Mouse (Mus musculus) heart, adult 2 months (tissue): ENCODE results near the gene Cdca4. TPM values are rescaled to one million over a fixed set of nuclear protein-coding genes. Genes with fewer than 3 reads are reported as not detected.

Source experiments
- DNase-seq, 2 experiments: peaks; one replicate each; pipeline ENCODE4 v3.0.0; 2021
- H3K27ac ChIP-seq: fragments of 200-600 bp; 2 replicates; pipeline ENCODE4 v1.8.1; 2022
- H3K27me3 ChIP-seq: fragments of 200-500 bp; 2 replicates; pipeline ENCODE4 v1.6.1; 2012; ENCODE audit warnings: mild to moderate bottlenecking, low read length, inconsistent platforms, mixed read lengths; ENCODE audit not compliant: control insufficient read depth, insufficient read depth
- H3K36me3 ChIP-seq: fragments of 200-500 bp; 2 replicates; pipeline ENCODE4 v1.6.1; 2012; ENCODE audit warnings: low read length, inconsistent platforms; ENCODE audit not compliant: control insufficient read depth, insufficient read depth
- H3K4me1 ChIP-seq: fragments of 200-500 bp; 2 replicates; pipeline ENCODE4 v1.6.1; 2011; ENCODE audit warnings: low read length; ENCODE audit not compliant: control insufficient read depth, insufficient read depth
- H3K4me3 ChIP-seq: fragments of 200-600 bp; 2 replicates; pipeline ENCODE4 v1.8.1; 2022
- H3K79me2 ChIP-seq: fragments of 200-500 bp; replicated peaks from 2 replicates; pipeline ENCODE4 v1.6.1; 2012; ENCODE audit warnings: mild to moderate bottlenecking, inconsistent platforms, low read length, moderate library complexity, mixed read lengths; ENCODE audit not compliant: control insufficient read depth, insufficient read depth
- H3K9ac ChIP-seq: fragments of 200-500 bp; 2 replicates; pipeline ENCODE4 v1.6.1; 2012; ENCODE audit warnings: low read depth, mild to moderate bottlenecking, control low read depth, inconsistent platforms, low read length, mixed read lengths
- CTCF ChIP-seq: fragments of 200-600 bp; IDR thresholded peaks from 2 replicates; pipeline ENCODE4 v1.8.1; 2022; ENCODE audit warnings: antibody characterized with exemption, mild to moderate bottlenecking, moderate library complexity
- EP300 ChIP-seq: fragments of 200-500 bp; IDR thresholded peaks from 2 replicates; pipeline ENCODE4 v1.6.1; 2011; ENCODE audit warnings: low read depth, low read length, control low read depth; ENCODE audit not compliant: insufficient read depth
- POLR2A ChIP-seq: fragments of 200-500 bp; IDR thresholded peaks from 2 replicates; pipeline ENCODE4 v1.6.1; 2011; ENCODE audit warnings: mild to moderate bottlenecking, low read depth, low read length, control low read depth; ENCODE audit not compliant: insufficient read depth
- WGBS: fragments of 180-500 bp; shearing (Covaris S2); methylation state at CpG from one replicate; pipeline ENCODE4 v1.1.7; 2018; 5-methylcytosine and 5-hydroxymethylcytosine counted together
- intact Hi-C: fragments of 180-260 bp; cut with DNase I; formaldehyde crosslinking; loops from one replicate; pipeline ENCODE4 v1.15.1; 2025
- polyA plus RNA-seq: library from polyadenylated mRNA; depleted of rRNA; stranded (reverse); fragments of >200 nt; gene quantifications from 2 replicates; pipeline ENCODE4 v1.2.3, GENCODE M21; 2012
- total RNA-seq, 2 experiments: library from RNA; stranded (reverse); gene quantifications; 2 replicates each; pipeline ENCODE4 v1.2.3; 2021

Gene Cdca4
- total and polyA plus RNA-seq, 3 experiments, result 5.3 to 7.6 (median 6.6) TPM

DNA sequence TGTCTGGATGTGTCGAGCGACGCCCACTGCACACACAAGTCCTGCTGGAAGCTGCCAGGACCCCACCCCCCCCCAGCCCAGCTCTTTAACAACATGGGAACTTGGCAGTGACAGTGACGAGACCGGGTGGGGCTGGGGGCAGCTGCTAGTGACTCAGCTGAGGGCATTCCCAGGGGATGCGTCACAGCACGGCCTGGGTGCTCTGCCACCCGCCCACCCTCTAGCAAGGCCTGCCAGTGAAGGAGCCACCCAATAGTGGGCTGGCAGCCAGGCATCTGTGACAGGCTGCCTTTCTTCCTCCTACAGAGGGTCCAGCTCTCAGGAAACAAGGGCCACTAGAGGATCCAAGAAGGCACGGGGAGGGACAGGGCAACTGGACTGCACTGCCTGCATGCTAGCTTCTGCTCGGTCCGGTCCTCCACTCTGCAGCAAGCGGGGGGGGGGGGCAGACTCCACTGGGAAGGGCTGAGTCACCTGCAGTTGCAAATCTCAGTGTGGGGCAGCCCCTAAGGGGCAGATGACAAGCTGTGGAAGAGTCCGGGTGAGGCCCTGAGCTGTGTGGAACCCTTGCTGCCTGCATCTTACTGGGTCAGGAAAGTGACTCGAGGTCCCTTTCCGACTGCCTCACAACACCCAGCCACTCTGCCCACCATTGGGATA lies 31.4 kb downstream of the Cdca4 start:
- Histone ChIP-seq H3K27ac (no peak overlapping the region; the same call in 1 of the 2 replicates), H3K79me2 (no peaks in the 10 kb centered on the region), H3K27me3 (peaks cover 2% of the 10 kb centered on the region; the same call in 1 of the 2 replicates), H3K36me3 (no peaks in the 10 kb centered on the region), H3K4me3 (no peak overlapping the region), H3K4me1 (peaks cover 11% of the 10 kb centered on the region), H3K9ac (0 out of 2 replicates have a peak overlapping the region, but pooled peaks have one; percentile 10)
- WGBS, result 36% methylated on average over 15 of the region's 15 CpGs
- DNase-seq, result peak; percentile 44 to 58
- TF ChIP-seq CTCF (no peak), EP300 (no peak), POLR2A (no peak)
- intact Hi-C loops, result no loop called here

DNA sequence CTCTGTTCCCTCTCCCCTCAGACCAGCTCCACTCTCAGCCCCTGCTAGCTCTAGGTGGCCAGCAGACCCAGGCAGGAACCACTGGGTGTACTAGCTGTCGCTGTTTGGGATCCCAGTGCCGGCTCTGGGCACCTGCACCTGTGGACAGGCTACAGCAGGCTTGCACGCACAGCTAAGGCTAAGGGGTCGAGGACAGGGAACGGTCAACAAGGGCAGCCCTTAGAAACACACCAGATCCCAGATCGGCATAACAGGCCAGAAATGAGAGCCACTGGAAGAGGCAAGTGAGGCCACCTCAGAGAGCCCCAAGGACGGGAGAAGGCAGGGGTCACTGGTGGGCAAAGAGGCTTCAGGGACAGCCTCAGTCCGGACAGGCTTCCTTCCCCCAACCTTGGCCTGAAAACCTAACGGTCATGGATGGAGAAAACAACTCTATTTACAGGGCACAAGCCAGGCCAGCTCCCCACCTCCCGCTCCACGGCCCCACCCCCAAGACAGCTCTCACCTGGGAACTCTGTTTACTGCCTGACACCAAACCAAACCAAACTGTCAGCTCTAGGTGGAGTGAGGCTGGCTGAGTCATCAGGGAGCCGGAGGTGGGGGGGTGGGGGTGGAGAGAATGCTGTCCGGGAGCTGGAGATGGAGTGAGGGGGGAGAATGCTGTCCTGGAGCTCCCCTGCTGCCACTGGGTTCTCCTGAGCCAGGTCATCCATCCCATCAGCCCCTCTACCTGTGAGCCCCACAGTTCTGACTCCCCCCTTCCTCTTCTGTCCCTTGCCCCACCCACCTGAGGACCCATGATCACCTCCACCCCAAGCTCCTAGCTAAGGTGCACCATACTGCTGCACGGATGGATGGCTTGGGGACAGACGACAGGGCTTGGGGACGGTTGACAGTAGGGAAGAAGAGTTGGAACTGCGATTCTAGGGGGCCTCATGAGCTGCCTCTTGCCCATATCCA lies 32.4 kb downstream of the Cdca4 start:
- no peak for DNase-seq
- Histone ChIP-seq H3K36me3 (no peaks in the 10 kb centered on the region), H3K4me3 (no peak overlapping the region), H3K27ac (peak overlapping the region; percentile 26; the same call in 1 of the 2 replicates), H3K4me1 (peaks cover 11% of the 10 kb centered on the region), H3K79me2 (no peaks in the 10 kb centered on the region), H3K9ac (no peak overlapping the region), H3K27me3 (no peaks in the 10 kb centered on the region)
- 57% methylated on average over 17 of the region's 17 CpGs for WGBS
- TF ChIP-seq CTCF, result no peak
- no peak for TF ChIP-seq EP300
- no peak for TF ChIP-seq POLR2A
- intact Hi-C loops, result no loop called here

DNA sequence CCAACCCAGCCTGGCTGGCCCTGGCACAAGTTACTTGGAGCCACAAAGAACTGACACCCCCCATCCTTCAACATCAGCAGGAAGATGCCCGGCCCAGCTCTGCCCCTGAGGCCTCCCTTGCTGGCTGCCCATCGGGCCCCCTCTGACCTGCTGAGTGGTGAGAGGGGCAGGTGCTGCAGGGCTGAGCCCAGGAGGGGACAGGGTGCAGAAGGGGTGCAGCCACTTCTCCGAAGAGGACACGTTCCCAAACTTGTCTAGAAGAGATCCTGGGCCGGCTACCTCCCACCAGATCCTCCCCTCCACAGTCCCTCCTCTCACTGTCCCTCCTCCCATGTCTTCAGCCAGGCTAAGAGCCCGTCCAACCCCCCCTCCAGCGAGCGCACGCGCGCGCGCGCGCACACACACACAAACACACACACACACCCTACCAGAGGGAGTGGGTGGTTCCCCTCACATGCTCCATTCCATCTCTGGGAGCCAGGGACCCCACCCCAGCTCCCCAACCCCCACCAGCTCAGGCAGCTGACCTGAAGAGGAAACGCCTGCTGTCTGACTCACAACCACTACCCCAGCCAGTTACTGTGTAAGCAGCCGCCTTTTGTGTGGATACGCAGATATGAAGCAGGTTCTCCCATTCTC lies 33.6 kb downstream of the Cdca4 start:
- Histone ChIP-seq H3K36me3 (no peaks in the 10 kb centered on the region), H3K79me2 (no peaks in the 10 kb centered on the region), H3K4me3 (peak overlapping the region; percentile 23), H3K27me3 (no peaks in the 10 kb centered on the region), H3K4me1 (peaks cover 12% of the 10 kb centered on the region), H3K27ac (peak overlapping the region; percentile 57), H3K9ac (peak overlapping the region; percentile 52)
- intact Hi-C loops, result no loop called here
- WGBS, result 37% methylated on average over 18 of the region's 18 CpGs
- TF ChIP-seq POLR2A (peak; percentile 50), EP300 (0 out of 2 replicates have a peak, but pooled peaks have one; percentile 16), CTCF (no peak)
- peak; percentile 65 to 76 for DNase-seq

DNA sequence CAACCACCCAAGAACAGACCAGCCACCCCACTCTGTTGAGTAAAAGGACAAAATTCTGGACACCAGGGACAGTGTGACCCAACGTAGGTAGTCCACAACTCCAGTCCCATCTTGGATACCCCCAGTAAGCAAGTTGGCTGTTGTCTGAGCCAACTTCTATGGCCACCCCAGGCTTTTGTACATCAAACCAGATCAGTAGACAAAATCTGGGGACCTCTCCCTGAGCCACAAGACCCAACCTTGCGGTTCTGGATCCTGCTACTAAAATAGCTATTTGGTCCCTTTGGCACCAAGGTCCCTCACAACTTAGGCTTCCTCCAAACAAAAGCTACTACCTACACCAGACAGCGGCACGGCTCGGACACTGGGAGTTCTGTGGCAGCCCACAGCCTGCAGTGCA lies 34.2 kb downstream of the Cdca4 start:
- H3K27me3 ChIP-seq, result no peaks in the 10 kb centered on the region
- TF ChIP-seq EP300 (no peak), CTCF (no peak), POLR2A (no peak)

DNA sequence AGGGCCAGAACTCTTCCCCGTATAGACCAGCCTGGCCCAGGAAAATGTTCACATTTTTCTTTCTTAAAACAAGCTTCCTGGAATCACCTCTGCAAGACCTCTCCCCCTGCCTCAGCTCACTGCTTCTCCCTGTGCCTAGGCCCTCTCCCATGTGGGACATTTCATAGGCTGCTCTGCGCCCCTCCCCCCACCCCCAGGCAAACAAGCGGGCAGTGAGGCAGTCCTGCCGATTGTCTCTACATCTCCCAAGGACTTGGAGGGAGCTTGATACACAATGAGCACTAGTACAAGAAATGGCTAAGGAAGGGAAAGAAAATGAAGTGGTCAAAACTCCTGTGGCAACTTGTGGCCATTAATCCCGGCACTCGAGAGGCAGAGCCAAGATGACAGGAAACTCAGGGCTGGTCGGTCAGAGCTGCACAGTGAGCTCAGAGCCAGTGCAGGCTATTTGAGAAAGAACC lies 34.8 kb downstream of the Cdca4 start:
- peaks cover 12% of the 10 kb centered on the region for H3K4me1 ChIP-seq
- no peaks in the 10 kb centered on the region for H3K36me3 ChIP-seq
- intact Hi-C loops, result no loop called here
- peak overlapping the region; percentile 57 for H3K27ac ChIP-seq
- no peaks in the 10 kb centered on the region for H3K79me2 ChIP-seq
- DNase-seq, result no peak
- H3K4me3 ChIP-seq, result peak overlapping the region; percentile 12
- WGBS, result 19% methylated on average over 7 of the region's 7 CpGs
- peak overlapping the region; percentile 14 for H3K9ac ChIP-seq
- H3K27me3 ChIP-seq, result no peaks in the 10 kb centered on the region
- TF ChIP-seq EP300 (no peak), POLR2A (no peak), CTCF (no peak)

More for the DNA sequence above, 34.2 kb downstream of the Cdca4 start:
- intact Hi-C loops, result no loop called here
- Histone ChIP-seq H3K79me2 (no peaks in the 10 kb centered on the region), H3K9ac (peak overlapping the region; percentile 52), H3K4me3 (peak overlapping the region; percentile 23), H3K4me1 (peaks cover 12% of the 10 kb centered on the region), H3K36me3 (no peaks in the 10 kb centered on the region), H3K27ac (peak overlapping the region; percentile 57)
- 79% methylated on average over 5 of the region's 5 CpGs for WGBS
- DNase-seq, result no peak
